Mouse (Mus musculus) Patski (cell line): ENCODE measurements around the gene Zranb3. TPM values are rescaled to one million over a fixed set of nuclear protein-coding genes. Genes with fewer than 3 reads are reported as not detected.

Experiments
- ATAC-seq: fragments of 100-300 bp; one replicate; pipeline ENCODE4 v1.8.0; 2021
- CTCF ChIA-PET: fragments of 350-600 bp; sonication (Branson Sonifier 250); formaldehyde crosslinking; loops from one replicate; lab custom pipeline; 2022; ENCODE audit warnings: inconsistent platforms; lab: Charles Lee
- POLR2A ChIA-PET: fragments of 350-600 bp; sonication (Branson Sonifier 250); formaldehyde crosslinking; loops from one replicate; lab custom pipeline; 2022; ENCODE audit warnings: antibody characterized with exemption, inconsistent platforms; lab: Charles Lee
- DNase-seq: peaks from one replicate; pipeline ENCODE4 v3.0.0-alpha.2; 2011; ENCODE audit warnings: low read depth, low spot score
- H3K27me3 ChIP-seq: fragments of 371-371 bp; one replicate; pipeline ENCODE4 v1.5.1; 2021
- CTCF ChIP-seq: fragments of 100-300 bp; IDR thresholded peaks from one replicate; pipeline ENCODE4 v1.5.1; 2021
- in situ Hi-C: fragments of 300-500 bp; cut with MboI; formaldehyde crosslinking; loops from 3 replicates; pipeline ENCODE4 v1.11.1; 2018; ENCODE audit warnings: low pct_unique_long_range_greater_than_20kb, mixed read lengths
- polyA plus RNA-seq: library from polyadenylated mRNA; unstranded; gene quantifications from one replicate; pipeline ENCODE4 v1.2.3, GENCODE M21; 2021

Gene Zranb3
- polyA plus RNA-seq, 1 experiment from 2014 or later = 13.5 TPM

DNA sequence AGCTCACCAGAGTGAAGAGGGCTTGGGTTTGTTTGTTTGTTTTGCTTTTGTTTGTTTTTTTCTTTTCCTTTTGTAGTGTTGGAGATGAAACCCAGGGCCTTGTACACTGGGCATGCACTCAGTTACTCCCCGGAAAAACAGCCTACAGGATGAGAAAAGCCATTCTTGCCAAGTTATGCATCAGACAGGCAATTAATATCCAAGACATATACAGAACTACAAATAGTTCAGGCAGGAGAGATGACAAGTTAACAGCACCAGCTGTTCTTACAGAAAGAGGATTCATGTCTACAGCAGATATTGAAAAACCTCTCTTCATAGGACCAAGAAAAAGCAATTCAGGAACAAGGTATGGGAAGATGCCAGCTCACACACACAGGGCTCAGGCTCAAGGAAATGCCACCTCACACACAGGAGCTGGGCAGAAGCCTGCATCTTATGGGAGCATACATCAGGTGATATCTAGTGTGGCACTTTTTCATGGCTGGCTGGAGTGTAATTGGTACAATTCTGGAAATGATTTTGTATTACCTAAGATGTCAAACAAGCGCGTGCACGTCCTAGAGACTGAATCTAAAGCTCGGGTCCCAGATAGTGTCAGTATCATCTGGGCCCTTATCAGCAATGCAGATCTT, 156.1 kb downstream of the Zranb3 start:
- H3K27me3 ChIP-seq = no peaks in the 10 kb centered on the region
- ChIA-PET CTCF (no interaction called here), POLR2A (no interaction called here)
- ATAC-seq = no peak
- TF ChIP-seq CTCF = no peak
- DNase-seq = no peak
- in situ Hi-C loops = no loop called here

DNA sequence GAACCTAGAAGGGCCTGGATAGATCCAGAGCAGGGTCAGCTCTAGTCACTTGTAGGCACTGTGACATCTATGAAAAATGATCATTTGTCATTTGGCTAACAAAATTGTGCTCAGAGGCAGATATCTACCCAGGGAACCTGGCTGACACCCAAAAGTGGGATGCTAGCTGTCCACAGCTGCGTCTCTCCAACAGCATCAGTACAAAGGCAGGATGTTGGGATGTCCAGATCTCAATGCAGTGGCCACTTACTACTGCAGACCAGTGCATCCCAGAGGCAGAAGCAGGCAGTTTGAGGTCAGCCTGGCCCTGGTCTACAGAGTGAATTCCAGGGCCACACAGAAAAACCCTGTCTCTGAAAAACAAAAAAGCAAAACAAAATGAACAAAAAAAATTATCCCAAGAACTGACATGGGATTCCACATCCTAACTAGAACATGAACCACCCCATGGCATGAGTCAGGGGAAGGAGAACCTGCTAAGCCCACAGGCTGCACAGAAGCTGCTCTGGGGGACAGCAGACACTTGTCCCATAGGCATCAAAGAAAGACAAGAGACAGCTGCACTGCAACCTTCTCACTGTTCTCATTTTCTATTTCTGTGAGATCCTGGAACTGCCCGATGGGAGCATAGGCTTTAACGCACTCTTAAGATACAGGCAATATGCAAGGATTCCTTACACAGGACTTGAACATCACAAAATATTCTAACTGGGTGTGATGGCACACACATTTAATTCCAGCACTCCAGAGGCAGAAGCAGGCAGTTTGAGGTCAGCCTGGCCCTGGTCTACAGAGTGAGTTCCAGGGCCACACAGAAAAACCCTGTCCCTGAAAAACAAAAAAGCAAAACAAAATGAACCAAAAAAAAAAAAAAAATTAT, 156.9 kb downstream of the Zranb3 start:
- in situ Hi-C loops = no loop called here
- no peaks in the 10 kb centered on the region for H3K27me3 ChIP-seq
- TF ChIP-seq CTCF = no peak
- no peak for DNase-seq
- CTCF ChIA-PET = interaction anchor here (1.1 kb wide), 1 partner anchor 10 kb away, joined by 3 read pairs; no protein-coding TSS in a partner anchor
- no peak for ATAC-seq
- POLR2A ChIA-PET = no interaction called here

DNA sequence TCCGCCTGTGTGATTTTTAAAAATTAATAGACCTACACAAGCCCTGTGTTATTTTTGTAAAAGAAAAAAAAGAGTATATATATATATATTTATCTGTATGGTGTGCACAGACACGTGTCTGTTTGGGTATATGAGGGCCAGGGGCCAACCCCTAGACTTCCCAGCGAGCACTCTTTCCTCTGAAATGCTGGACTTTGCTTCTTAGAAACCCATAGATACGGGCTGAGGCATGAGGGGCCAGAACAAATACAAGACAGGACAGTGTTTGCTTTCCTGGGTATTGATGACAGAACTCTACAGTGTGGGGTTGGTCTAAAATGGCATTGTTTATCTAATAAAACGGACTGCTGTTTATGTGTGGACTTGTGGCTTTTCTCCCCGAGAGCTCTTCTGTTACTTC, 159.3 kb downstream of the Zranb3 start:
- ChIA-PET CTCF (no interaction called here), POLR2A (no interaction called here)
- DNase-seq (no peak), ATAC-seq (no peak)
- in situ Hi-C loops = no loop called here
- TF ChIP-seq CTCF = no peak
- no peaks in the 10 kb centered on the region for H3K27me3 ChIP-seq

DNA sequence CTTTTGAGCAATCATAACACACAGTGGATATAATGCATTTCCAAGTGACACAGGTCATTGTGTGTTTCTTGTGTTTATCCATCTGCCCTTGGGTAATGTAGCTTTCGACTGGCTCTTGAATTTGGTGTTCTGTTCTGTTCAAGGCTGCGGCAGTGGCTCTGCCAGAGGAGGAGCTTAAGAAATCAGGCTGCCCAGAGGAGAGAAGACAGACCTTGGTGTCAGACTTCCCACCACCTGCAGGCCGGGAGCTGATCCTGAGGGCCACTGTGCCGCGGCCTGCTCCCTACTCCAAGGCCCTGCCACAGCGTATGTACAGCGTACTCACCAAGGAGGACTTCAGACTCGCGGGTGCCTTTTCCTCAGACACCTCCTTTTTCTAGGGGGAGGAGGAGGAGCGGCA, 160.6 kb downstream of the Zranb3 start:
- H3K27me3 ChIP-seq = no peaks in the 10 kb centered on the region
- DNase-seq (no peak), ATAC-seq (no peak)
- in situ Hi-C loops = no loop called here
- ChIA-PET POLR2A (no interaction called here), CTCF (interaction anchor here (1.0 to 1.5 kb wide), 4 partner anchors 9 to 29 kb away, joined by 3 to 6 read pairs (median 4); no protein-coding TSS in a partner anchor)
- no peak for TF ChIP-seq CTCF

DNA sequence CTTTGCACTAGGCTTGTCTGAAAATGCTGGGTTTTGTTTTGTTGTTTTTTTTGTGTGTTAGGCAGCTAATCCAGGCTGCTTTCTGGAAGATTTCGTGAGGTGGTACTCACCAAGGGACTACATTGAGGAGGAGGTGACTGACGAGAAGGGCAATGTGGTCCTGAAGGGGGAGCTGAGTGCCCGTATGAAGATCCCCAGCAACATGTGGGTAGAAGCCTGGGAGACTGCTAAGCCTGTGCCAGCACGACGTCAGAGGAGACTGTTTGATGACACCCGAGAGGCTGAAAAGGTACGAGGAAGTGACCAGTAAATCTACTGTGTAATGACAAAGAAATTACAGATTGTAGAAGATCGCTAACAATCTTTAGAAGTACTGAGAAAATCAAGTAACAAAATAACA, 165.6 kb downstream of the Zranb3 start:
- TF ChIP-seq CTCF = no peak
- ATAC-seq = no peak
- in situ Hi-C loops = loop anchor here (10.0 kb wide), 1 partner anchor 208 kb away; no protein-coding TSS in a partner anchor
- POLR2A ChIA-PET = no interaction called here
- no peak for DNase-seq
- no peaks in the 10 kb centered on the region for H3K27me3 ChIP-seq
- CTCF ChIA-PET = interaction anchor here (1.0 to 1.7 kb wide), 2 partner anchors 14 to 44 kb away, joined by 3 to 5 read pairs; no protein-coding TSS in a partner anchor

DNA sequence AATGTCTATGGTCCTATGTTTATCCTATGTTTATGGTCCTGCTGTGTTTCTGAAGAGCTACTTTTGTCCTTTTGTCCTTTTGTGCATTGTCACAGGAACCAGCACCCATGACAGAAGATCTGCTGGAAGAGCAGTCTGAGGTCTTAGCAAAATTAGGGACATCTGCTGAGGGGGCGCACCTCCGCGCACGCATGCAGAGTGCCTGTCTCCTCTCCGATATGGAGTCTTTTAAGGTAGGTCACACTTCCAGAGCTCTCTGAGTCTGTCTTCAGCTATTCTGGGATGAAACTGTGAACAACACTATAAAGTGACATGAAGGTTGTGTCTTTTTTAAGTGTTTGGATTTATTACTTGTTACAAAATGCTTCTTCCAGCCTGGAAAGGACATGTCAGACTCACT, 168.5 kb downstream of the Zranb3 start:
- POLR2A ChIA-PET = no interaction called here
- CTCF ChIA-PET = interaction anchor here (0.9 kb wide), 1 partner anchor 37 kb away, joined by 3 read pairs; no protein-coding TSS in a partner anchor
- ATAC-seq = no peak
- no peaks in the 10 kb centered on the region for H3K27me3 ChIP-seq
- in situ Hi-C loops = loop anchor here (10.0 kb wide), 1 partner anchor 210 kb away; no protein-coding TSS in a partner anchor
- no peak for TF ChIP-seq CTCF
- DNase-seq = no peak

DNA sequence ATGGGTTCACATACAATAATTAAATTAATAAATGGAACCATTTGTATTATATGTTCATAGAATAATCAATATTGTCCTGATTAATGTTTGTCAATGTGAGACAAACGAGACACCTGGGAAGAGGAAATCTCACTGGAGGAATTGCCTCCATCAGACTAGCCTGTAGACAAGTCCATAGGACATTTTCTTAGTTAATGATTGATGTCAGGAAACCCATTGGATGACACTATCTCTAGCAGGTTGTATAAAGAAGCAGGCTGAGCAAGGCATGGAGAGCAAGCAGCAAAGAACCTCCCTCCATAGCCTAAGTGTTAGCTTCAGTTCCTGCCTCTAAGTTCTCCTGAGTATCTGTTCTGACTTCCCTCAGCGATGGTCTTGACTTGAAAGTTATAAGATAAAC, 169.4 kb downstream of the Zranb3 start:
- DNase-seq (no peak), ATAC-seq (no peak)
- CTCF ChIA-PET = interaction anchor here (1.2 to 1.8 kb wide), 3 partner anchors 10 to 206 kb away, joined by 3 to 4 read pairs (median 3); no protein-coding TSS in a partner anchor
- in situ Hi-C loops = loop anchor here (10.0 kb wide), 1 partner anchor 211 kb away; no protein-coding TSS in a partner anchor
- no peak for TF ChIP-seq CTCF
- POLR2A ChIA-PET = no interaction called here
- H3K27me3 ChIP-seq = no peaks in the 10 kb centered on the region

DNA sequence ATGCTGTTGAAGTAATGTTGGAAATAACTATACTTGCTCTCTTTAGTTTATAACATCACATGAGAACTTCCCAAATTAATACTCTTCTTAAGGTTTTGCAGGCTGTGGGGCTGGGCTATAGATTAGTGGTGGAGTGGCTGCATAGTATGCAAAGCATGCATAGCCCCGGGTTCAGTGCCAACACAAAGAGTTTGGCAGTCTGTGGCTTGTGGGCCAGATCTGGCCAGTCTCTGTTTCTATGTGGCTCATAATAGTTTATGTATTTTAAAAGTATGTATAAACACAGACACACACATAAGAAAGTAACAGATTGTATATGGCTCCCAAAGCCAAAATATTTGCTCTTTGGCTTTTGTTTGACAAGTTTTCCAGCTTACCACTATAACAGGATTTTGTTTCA, 187.0 kb downstream of the Zranb3 start:
- ATAC-seq = no peak
- H3K27me3 ChIP-seq = no peaks in the 10 kb centered on the region
- POLR2A ChIA-PET = no interaction called here
- in situ Hi-C loops = loop anchor here (5.0 kb wide), 1 partner anchor 89 kb away; no protein-coding TSS in a partner anchor
- no peak for DNase-seq
- CTCF ChIA-PET = interaction anchor here (1.0 to 2.0 kb wide), 2 partner anchors 20 to 25 kb away, joined by 4 to 5 read pairs; no protein-coding TSS in a partner anchor
- TF ChIP-seq CTCF = no peak

DNA sequence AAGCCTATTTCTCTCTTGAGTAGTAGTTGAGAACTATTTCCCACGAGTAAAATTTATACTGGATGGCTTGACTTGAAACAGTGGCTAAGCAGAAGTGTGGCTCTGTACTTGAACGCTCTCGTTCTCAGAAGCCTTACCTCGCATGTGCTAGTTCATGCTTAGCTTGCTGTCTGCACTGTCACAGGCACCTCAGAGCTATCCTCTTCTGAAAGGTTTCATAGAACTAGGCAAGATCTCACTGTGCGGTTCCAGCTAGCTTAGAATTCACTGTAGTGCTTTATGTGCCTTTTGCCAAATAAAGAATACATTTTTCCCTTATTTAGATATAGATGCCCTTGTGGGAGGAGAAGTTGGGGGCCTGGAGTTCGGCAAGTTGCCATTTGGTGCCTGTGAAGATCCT, 187.5 kb downstream of the Zranb3 start:
- in situ Hi-C loops = loop anchor here (5.0 kb wide), 1 partner anchor 88 kb away; no protein-coding TSS in a partner anchor
- TF ChIP-seq CTCF = no peak
- POLR2A ChIA-PET = no interaction called here
- CTCF ChIA-PET = interaction anchor here (2.0 kb wide), 1 partner anchor 25 kb away, joined by 5 read pairs; no protein-coding TSS in a partner anchor
- no peaks in the 10 kb centered on the region for H3K27me3 ChIP-seq
- ATAC-seq (no peak), DNase-seq (no peak)

DNA sequence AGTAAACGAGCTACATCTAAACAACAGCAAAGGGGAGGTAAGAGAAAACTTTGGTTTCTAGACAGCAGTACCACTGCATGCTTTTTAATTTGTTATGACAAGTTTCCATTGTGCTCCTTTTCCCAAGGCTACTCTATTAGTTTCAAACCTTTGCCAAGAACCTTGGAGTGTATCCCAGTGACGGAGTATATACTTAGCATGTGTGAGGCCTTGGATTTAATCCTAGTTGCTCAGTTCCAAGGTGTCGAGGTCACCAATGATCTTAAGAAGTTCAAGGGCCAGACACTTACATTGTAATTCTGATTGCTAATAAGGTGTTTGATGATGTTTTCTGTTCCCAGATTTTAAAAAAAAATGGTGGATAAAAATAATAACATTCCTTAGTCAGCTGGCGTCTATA, 189.7 kb downstream of the Zranb3 start:
- in situ Hi-C loops = no loop called here
- ATAC-seq (no peak), DNase-seq (no peak)
- CTCF ChIA-PET = interaction anchor here (0.5 to 1.7 kb wide), 3 partner anchors 28 to 1289 kb away, joined by 3 to 4 read pairs (median 3); no protein-coding TSS in a partner anchor
- H3K27me3 ChIP-seq = no peaks in the 10 kb centered on the region
- no peak for TF ChIP-seq CTCF
- POLR2A ChIA-PET = no interaction called here
